Mouse (Mus musculus): ENCODE measurements around the gene Pla2g4f.

DNA sequence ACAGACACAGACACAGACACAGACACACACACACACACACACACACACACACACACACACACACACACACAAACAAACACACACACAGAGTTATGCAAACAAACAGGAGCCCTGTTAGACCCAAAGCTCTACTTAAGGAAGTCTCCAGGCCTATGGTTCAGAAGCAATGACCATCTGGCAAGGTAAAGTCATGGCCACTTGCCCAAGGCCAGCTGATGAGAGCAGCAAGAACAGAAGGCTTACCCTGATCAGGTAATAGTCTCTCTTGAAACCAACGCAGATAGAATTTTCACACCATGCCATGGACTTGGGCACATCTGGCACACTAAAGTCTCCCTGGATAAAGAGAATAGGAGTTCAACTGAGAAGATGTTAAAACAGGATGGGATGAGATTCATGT is 27.8 kb upstream of the Pla2g4f start:
- TF ChIP-seq CTCF (IDR thresholded peaks at IDR 0.05): no peak
- no peak for TF ChIP-seq POLR2A (IDR thresholded peaks at IDR 0.05; ENCODE audit: insufficient read depth, low read depth, low read length)
- TF ChIP-seq EP300 (IDR thresholded peaks at IDR 0.05; ENCODE audit: insufficient read depth, low read depth, low read length): no peak
